Mouse (Mus musculus): ENCODE measurements around the gene Olfr67.
"Not testable (repeated sequence)": the region's sequence is repeated elsewhere in the genome, so short reads cannot be mapped to it uniquely, and the experiment has no call there.

Gene Olfr67

GRCm38 (mm10) chr7:103771494-103771893, 20.1 kb downstream of the Olfr67 start, which contains the start of gene Olfr69:
TSS of gene Olfr69 (minus strand) at chr7:103771594.
- DNase-seq (ENCODE audit: extremely low spot score): no peak

DNA sequence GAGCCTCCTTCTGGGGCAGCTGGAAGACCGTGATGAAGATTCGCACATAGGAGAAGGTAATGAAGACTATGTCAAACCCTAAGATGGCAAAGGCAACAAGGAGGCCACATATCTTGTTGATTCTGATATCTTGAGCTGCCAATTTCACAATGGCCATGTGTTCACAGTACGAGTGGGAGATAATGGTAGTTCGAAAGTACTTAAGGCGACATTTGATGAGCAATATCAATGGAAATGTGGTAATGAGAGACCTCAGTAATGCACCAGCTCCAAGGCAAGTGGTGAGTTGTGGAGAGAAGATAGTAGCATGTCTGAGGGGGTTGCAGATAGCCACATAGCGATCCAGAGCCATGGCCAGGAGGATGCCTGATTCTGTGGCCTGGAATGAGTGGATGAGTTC, 23.9 kb downstream of the Olfr67 start:
- not testable (repeated sequence) for DNase-seq (ENCODE audit: extremely low spot score)

- DNase-seq (ENCODE audit: extremely low spot score): not testable (repeated sequence)
Observed at GRCm38 (mm10) chr7:103762212-103762611, 29.4 kb downstream of the Olfr67 start.

DNA sequence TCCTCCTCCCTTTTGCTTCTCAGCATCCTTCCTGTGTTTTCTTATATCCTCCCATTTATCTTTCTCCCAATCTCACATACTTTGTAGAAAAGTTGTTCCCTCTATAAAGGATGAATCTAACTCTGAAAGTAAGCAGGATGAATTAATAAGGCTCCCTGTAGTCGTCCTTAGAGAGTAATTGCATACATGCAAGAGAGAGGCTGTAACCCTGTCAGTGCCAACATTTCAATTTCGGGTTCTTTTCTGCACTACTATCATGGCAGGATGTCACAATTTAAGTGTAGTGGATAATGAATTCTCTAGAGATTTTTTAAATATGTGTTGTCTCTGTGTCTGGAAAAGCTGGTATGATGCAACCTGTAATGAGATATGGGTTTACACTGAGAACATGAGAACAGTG, 34.4 kb downstream of the Olfr67 start, which contains the start of gene Olfr630:
Gene Olfr630 (minus strand): TSS at position 101 of the 400 bp plus-strand sequence.
- DNase-seq (ENCODE audit: extremely low spot score): no peak

DNA sequence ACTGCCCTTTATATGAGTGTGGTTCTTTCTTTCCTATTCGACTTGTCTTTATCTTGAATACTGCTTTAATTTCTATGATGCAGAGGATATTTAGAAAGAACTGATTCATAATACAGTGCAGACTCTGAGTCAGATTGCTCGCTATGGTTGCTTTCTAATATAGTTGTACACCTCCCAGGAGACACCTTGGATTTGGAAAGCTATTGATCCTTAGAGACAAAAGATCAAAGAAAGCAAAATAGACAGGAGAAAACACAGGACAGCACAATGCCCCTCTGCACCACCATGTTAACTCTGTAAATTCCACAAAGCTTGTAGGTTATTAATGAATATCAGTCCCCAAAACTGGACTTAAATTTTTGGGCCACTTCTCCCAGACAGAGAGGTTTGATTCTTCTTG, 46.8 kb downstream of the Olfr67 start, which contains the start of gene Olfr629:
Gene Olfr629 (minus strand): TSS at position 101 of the 400 bp plus-strand sequence.
- DNase-seq (ENCODE audit: extremely low spot score): no peak
